Mouse (Mus musculus): ENCODE measurements around the gene Hrg. TPM values are rescaled to one million over a fixed set of nuclear protein-coding genes. Genes with fewer than 3 reads are reported as not detected.

The Hrg gene
- polyA plus RNA-seq, 2 experiments: 0.11 TPM; not detected in 1

GRCm38 (mm10) chr16:22918034-22918433 is 32.8 kb upstream of the Hrg start, which contains the start of gene Fetub:
TSS of gene Fetub (plus strand) at chr16:22918334.
- H3K9ac ChIP-seq (ENCODE audit: low read depth, low read length, severe bottlenecking): no peak within 1 kb of the TSS
- no peak within 1 kb of the TSS for H3K4me3 ChIP-seq (replicated peaks; ENCODE audit: low read length)
- DNase-seq (ENCODE audit: low spot score) (no peak), ATAC-seq (ENCODE audit: low FRiP score, low read depth) (no peak)
- H3K27me3 ChIP-seq (ENCODE audit: control insufficient read depth, insufficient read depth, low read length): no peaks in the 10 kb centered on the region
- H3K4me1 ChIP-seq (ENCODE audit: control insufficient read depth, insufficient read depth, low read length): no peaks in the 10 kb centered on the region
- TF ChIP-seq POLR2A (IDR thresholded peaks at IDR 0.05; ENCODE audit: borderline replicate concordance, extremely low read depth, insufficient read depth, insufficient read length): no peak
- no peak within 1 kb of the TSS for H3K27ac ChIP-seq (replicated peaks; ENCODE audit: low read depth, low read length)
- no peaks in the 10 kb centered on the region for H3K9me3 ChIP-seq (ENCODE audit: control insufficient read depth, low read length)
- H3K36me3 ChIP-seq (ENCODE audit: control insufficient read depth, insufficient read depth, low read length): no peaks in the 10 kb centered on the region
- H3K4me2 ChIP-seq (replicated peaks; ENCODE audit: low read depth, low read length, severe bottlenecking): no peak within 1 kb of the TSS
- WGBS: 89% methylated on average over 5 of the region's 5 CpGs

GRCm38 (mm10) chr16:22918664-22919312 is 32.1 kb upstream of the Hrg start:
- TF ChIP-seq POLR2A (IDR thresholded peaks at IDR 0.05; ENCODE audit: borderline replicate concordance, extremely low read depth, insufficient read depth, insufficient read length): no peak
- ATAC-seq (ENCODE audit: low FRiP score, low read depth) (no peak), DNase-seq (ENCODE audit: low spot score) (no peak)
- Histone ChIP-seq H3K9me3 (ENCODE audit: control insufficient read depth, low read length) (no peaks in the 10 kb centered on the region), H3K27me3 (ENCODE audit: control insufficient read depth, insufficient read depth, low read length) (no peaks in the 10 kb centered on the region), H3K27ac (replicated peaks; ENCODE audit: low read depth, low read length) (no peak overlapping the region), H3K36me3 (ENCODE audit: control insufficient read depth, insufficient read depth, low read length) (no peaks in the 10 kb centered on the region), H3K4me1 (ENCODE audit: control insufficient read depth, insufficient read depth, low read length) (no peaks in the 10 kb centered on the region), H3K9ac (ENCODE audit: low read depth, low read length, severe bottlenecking) (no peak overlapping the region), H3K4me2 (replicated peaks; ENCODE audit: low read depth, low read length, severe bottlenecking) (no peak overlapping the region), H3K4me3 (replicated peaks; ENCODE audit: low read length) (no peak overlapping the region)
- WGBS: 54% methylated on average over 15 of the region's 15 CpGs

- no peaks in the 10 kb centered on the region for H3K27me3 ChIP-seq (ENCODE audit: control insufficient read depth, insufficient read depth, low read length)
- peak; percentile 9 for DNase-seq (ENCODE audit: low spot score)
- WGBS: 45% methylated on average over 18 of the region's 18 CpGs
- H3K4me1 ChIP-seq (ENCODE audit: control insufficient read depth, insufficient read depth, low read length): no peaks in the 10 kb centered on the region
- TF ChIP-seq POLR2A (IDR thresholded peaks at IDR 0.05; ENCODE audit: borderline replicate concordance, extremely low read depth, insufficient read depth, insufficient read length): no peak
- no peak overlapping the region for H3K4me2 ChIP-seq (replicated peaks; ENCODE audit: low read depth, low read length, severe bottlenecking)
- no peak overlapping the region for H3K4me3 ChIP-seq (replicated peaks; ENCODE audit: low read length)
- no peaks in the 10 kb centered on the region for H3K36me3 ChIP-seq (ENCODE audit: control insufficient read depth, insufficient read depth, low read length)
- no peak for ATAC-seq (ENCODE audit: low FRiP score, low read depth)
- H3K9me3 ChIP-seq (ENCODE audit: control insufficient read depth, low read length): no peaks in the 10 kb centered on the region
- no peak overlapping the region for H3K27ac ChIP-seq (replicated peaks; ENCODE audit: low read depth, low read length)
- no peak overlapping the region for H3K9ac ChIP-seq (ENCODE audit: low read depth, low read length, severe bottlenecking)
These were observed 30.7 kb upstream of the Hrg start for GRCm38 (mm10) chr16:22919971-22920854.

- Histone ChIP-seq H3K4me2 (replicated peaks; ENCODE audit: low read depth, low read length, severe bottlenecking) (no peak overlapping the region), H3K9me3 (ENCODE audit: control insufficient read depth, low read length) (no peaks in the 10 kb centered on the region), H3K27ac (replicated peaks; ENCODE audit: low read depth, low read length) (no peak overlapping the region), H3K27me3 (ENCODE audit: control insufficient read depth, insufficient read depth, low read length) (no peaks in the 10 kb centered on the region), H3K4me1 (ENCODE audit: control insufficient read depth, insufficient read depth, low read length) (no peaks in the 10 kb centered on the region), H3K9ac (ENCODE audit: low read depth, low read length, severe bottlenecking) (no peak overlapping the region), H3K4me3 (replicated peaks; ENCODE audit: low read length) (no peak overlapping the region), H3K36me3 (ENCODE audit: control insufficient read depth, insufficient read depth, low read length) (no peaks in the 10 kb centered on the region)
- no peak for TF ChIP-seq POLR2A (IDR thresholded peaks at IDR 0.05; ENCODE audit: borderline replicate concordance, extremely low read depth, insufficient read depth, insufficient read length)
- ATAC-seq (ENCODE audit: low FRiP score, low read depth) (no peak), DNase-seq (ENCODE audit: low spot score) (no peak)
- WGBS: 97% methylated on average over 5 of the region's 5 CpGs
These were observed 29.1 kb upstream of the Hrg start for GRCm38 (mm10) chr16:22921761-22922160.

GRCm38 (mm10) chr16:22922433-22922832 is 28.4 kb upstream of the Hrg start:
- H3K9ac ChIP-seq (ENCODE audit: low read depth, low read length, severe bottlenecking): no peak overlapping the region
- no peaks in the 10 kb centered on the region for H3K9me3 ChIP-seq (ENCODE audit: control insufficient read depth, low read length)
- H3K27ac ChIP-seq (replicated peaks; ENCODE audit: low read depth, low read length): no peak overlapping the region
- no peak overlapping the region for H3K4me2 ChIP-seq (replicated peaks; ENCODE audit: low read depth, low read length, severe bottlenecking)
- no peaks in the 10 kb centered on the region for H3K36me3 ChIP-seq (ENCODE audit: control insufficient read depth, insufficient read depth, low read length)
- 83% methylated on average over 4 of the region's 4 CpGs for WGBS
- no peak for ATAC-seq (ENCODE audit: low FRiP score, low read depth)
- H3K4me1 ChIP-seq (ENCODE audit: control insufficient read depth, insufficient read depth, low read length): no peaks in the 10 kb centered on the region
- DNase-seq (ENCODE audit: low spot score): no peak
- no peaks in the 10 kb centered on the region for H3K27me3 ChIP-seq (ENCODE audit: control insufficient read depth, insufficient read depth, low read length)
- no peak for TF ChIP-seq POLR2A (IDR thresholded peaks at IDR 0.05; ENCODE audit: borderline replicate concordance, extremely low read depth, insufficient read depth, insufficient read length)
- H3K4me3 ChIP-seq (replicated peaks; ENCODE audit: low read length): no peak overlapping the region
